Mouse (Mus musculus): ENCODE results near the gene Spatc1l. TPM values are rescaled to one million over a fixed set of nuclear protein-coding genes. Genes with fewer than 3 reads are reported as not detected.

Gene Spatc1l
- polyA plus RNA-seq, 1 experiment from 2014 or later: not detected

DNA sequence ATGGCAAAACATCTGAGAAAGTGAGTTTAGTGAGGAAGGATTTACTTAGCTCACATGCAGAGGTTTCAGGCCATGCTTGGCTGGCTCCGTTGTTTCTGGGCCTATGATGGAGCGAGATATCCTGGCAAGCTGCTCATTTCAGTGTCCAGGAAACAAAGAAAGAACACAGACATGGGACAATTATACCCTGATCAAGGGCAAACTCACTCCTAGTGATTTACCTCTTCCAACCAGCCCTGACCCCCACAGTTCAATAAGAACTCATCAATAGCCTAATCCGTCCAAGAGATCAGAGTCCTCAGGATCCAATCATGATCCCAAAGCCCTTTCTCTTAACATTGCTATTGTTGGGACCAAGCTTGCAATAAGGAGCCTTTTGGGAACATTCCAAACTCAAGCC, 10.1 kb downstream of the Spatc1l start:
- Histone ChIP-seq H3K9ac (ENCODE audit: low read length) (no peak overlapping the region), H3K27ac (replicated peaks; ENCODE audit: low read depth, low read length) (no peak overlapping the region), H3K4me2 (ENCODE audit: low read depth, severe bottlenecking) (no peak overlapping the region), H3K4me3 (ENCODE audit: low read depth, low read length) (no peak overlapping the region), H3K9me3 (ENCODE audit: control insufficient read depth, low read length) (0 out of 2 replicates have a peak, but pooled peaks cover 2% of the 10 kb centered on the region), H3K36me3 (ENCODE audit: control insufficient read depth, insufficient read depth, low read length) (no peaks in the 10 kb centered on the region), H3K27me3 (ENCODE audit: control insufficient read depth, insufficient read depth, low read length) (no peaks in the 10 kb centered on the region), H3K4me1 (ENCODE audit: control insufficient read depth, insufficient read depth, low read length) (no peaks in the 10 kb centered on the region)
- no peak for DNase-seq (ENCODE audit: low spot score)
- ATAC-seq (ENCODE audit: insufficient number of reproducible peaks, low FRiP score, low TSS enrichment, low read depth): no peak
- WGBS: 85% methylated on average over 3 of the region's 3 CpGs

DNA sequence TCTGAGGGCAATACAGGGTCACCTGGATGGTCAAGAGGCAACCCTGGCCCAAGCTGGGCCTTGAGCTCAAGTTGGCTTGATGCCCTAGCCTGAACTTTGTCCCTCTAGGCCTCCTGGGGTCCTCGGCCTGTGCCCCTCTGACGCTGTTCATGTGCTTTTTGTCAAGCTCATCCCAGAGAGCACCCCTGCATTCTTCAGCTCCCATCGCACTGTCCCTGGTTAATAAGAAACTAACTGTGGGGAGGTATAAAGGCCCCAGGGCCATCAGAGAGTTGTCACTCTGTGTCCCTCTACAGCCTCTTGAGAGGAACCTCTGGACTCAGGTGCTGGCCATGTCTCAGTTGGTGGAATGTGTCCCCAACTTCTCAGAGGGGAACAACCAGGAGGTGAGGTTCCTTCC, 13.3 kb downstream of the Spatc1l start, which contains the start of gene Ftcd:
Gene Ftcd, plus strand, starts transcription at position 275 of the 400 bp plus-strand sequence.
- Histone ChIP-seq H3K27me3 (ENCODE audit: control insufficient read depth, insufficient read depth, low read length) (no peaks in the 10 kb centered on the region), H3K9me3 (ENCODE audit: control insufficient read depth, low read length) (0 out of 2 replicates have a peak, but pooled peaks cover under 1% of the 10 kb centered on the region), H3K27ac (replicated peaks; ENCODE audit: low read depth, low read length) (no peak within 1 kb of the TSS), H3K4me1 (ENCODE audit: control insufficient read depth, insufficient read depth, low read length) (no peaks in the 10 kb centered on the region), H3K9ac (ENCODE audit: low read length) (no peak within 1 kb of the TSS), H3K4me2 (ENCODE audit: low read depth, severe bottlenecking) (no peak within 1 kb of the TSS), H3K4me3 (ENCODE audit: low read depth, low read length) (no peak within 1 kb of the TSS), H3K36me3 (ENCODE audit: control insufficient read depth, insufficient read depth, low read length) (no peaks in the 10 kb centered on the region)
- no peak for DNase-seq (ENCODE audit: low spot score)
- WGBS: 88% methylated on average over 3 of the region's 3 CpGs
- ATAC-seq (ENCODE audit: insufficient number of reproducible peaks, low FRiP score, low TSS enrichment, low read depth): no peak

DNA sequence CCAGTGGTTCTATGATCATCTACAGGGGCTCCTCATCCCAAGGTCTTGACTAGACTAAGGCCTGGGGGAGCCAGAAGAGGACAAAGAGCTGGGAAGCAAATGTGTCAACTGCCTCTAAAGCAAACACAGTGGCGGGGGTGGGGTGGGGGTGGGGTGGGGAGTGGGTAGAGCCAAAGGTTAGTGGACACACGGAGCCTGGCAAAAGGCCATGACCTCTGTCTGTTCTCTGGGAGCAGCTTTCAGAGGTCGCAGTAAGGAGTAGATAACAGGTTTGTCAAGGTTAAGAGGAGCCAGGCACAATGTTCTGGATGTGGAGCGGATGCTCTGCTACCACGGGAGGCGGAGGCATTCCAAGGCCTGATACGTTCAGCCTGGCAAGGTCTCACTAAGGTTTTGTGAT, 14.8 kb downstream of the Spatc1l start:
- no peaks in the 10 kb centered on the region for H3K27me3 ChIP-seq (ENCODE audit: control insufficient read depth, insufficient read depth, low read length)
- H3K4me2 ChIP-seq (ENCODE audit: low read depth, severe bottlenecking): no peak overlapping the region
- no peak overlapping the region for H3K27ac ChIP-seq (replicated peaks; ENCODE audit: low read depth, low read length)
- no peaks in the 10 kb centered on the region for H3K4me1 ChIP-seq (ENCODE audit: control insufficient read depth, insufficient read depth, low read length)
- DNase-seq (ENCODE audit: low spot score): no peak
- H3K9ac ChIP-seq (ENCODE audit: low read length): no peak overlapping the region
- H3K36me3 ChIP-seq (ENCODE audit: control insufficient read depth, insufficient read depth, low read length): no peaks in the 10 kb centered on the region
- H3K4me3 ChIP-seq (ENCODE audit: low read depth, low read length): no peak overlapping the region
- WGBS: 71% methylated on average over 7 of the region's 7 CpGs
- no peak for ATAC-seq (ENCODE audit: insufficient number of reproducible peaks, low FRiP score, low TSS enrichment, low read depth)
- H3K9me3 ChIP-seq (ENCODE audit: control insufficient read depth, low read length): no peaks in the 10 kb centered on the region

DNA sequence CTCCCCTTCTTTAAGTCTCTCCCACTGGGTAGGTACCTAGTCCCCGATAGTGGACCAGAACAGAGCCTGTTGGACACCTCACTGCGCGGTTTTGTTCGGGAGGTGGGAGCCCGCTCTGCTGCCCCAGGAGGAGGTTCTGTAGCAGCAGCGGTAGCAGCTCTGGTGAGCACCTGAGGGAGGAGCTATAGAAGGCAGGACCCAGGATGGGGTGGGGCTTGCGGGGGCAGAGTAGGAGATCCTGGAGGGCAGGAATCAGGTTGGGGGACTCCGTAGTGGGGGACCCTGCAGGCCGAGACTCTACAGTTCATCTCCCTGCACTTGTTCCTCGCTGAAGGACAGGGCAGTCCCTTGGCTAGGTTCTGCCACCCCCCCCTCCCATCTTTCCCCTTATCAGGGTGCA, 22.1 kb downstream of the Spatc1l start:
- Histone ChIP-seq H3K9me3 (ENCODE audit: control insufficient read depth, low read length) (no peaks in the 10 kb centered on the region), H3K4me1 (ENCODE audit: control insufficient read depth, insufficient read depth, low read length) (no peaks in the 10 kb centered on the region), H3K27ac (replicated peaks; ENCODE audit: low read depth, low read length) (no peak overlapping the region), H3K36me3 (ENCODE audit: control insufficient read depth, insufficient read depth, low read length) (no peaks in the 10 kb centered on the region), H3K9ac (ENCODE audit: low read length) (no peak overlapping the region), H3K4me2 (ENCODE audit: low read depth, severe bottlenecking) (peak overlapping the region; percentile 37), H3K4me3 (ENCODE audit: low read depth, low read length) (peak overlapping the region; percentile 8; the same call in 1 of the 2 replicates), H3K27me3 (ENCODE audit: control insufficient read depth, insufficient read depth, low read length) (no peaks in the 10 kb centered on the region)
- WGBS: 14% methylated on average over 10 of the region's 10 CpGs
- ATAC-seq (ENCODE audit: insufficient number of reproducible peaks, low FRiP score, low TSS enrichment, low read depth) (no peak), DNase-seq (ENCODE audit: low spot score) (no peak)

DNA sequence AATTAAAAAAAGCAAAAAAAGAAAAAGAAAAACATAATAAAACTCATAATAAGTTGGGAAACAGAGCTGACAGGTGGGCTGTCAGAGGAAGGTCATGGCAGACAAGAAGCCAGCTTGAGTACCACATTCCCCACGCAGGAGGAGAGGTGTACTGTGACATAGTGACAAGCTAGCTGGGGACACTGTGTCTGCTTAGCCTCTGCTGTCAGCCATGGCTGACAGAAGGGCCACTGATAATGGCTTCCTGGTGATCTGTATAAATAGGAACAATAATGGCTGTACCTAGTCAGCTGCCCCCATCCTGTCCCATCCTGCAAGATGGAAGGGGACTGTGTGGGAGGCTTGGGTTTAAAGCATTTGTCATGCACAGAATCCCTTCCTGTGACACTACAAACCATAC, 24.1 kb downstream of the Spatc1l start:
- H3K4me2 ChIP-seq (ENCODE audit: low read depth, severe bottlenecking): no peak overlapping the region
- no peak overlapping the region for H3K9ac ChIP-seq (ENCODE audit: low read length)
- ATAC-seq (ENCODE audit: insufficient number of reproducible peaks, low FRiP score, low TSS enrichment, low read depth) (no peak), DNase-seq (ENCODE audit: low spot score) (no peak)
- H3K4me1 ChIP-seq (ENCODE audit: control insufficient read depth, insufficient read depth, low read length): no peaks in the 10 kb centered on the region
- no peak overlapping the region for H3K27ac ChIP-seq (replicated peaks; ENCODE audit: low read depth, low read length)
- no peak overlapping the region for H3K4me3 ChIP-seq (ENCODE audit: low read depth, low read length)
- H3K9me3 ChIP-seq (ENCODE audit: control insufficient read depth, low read length): no peaks in the 10 kb centered on the region
- no peaks in the 10 kb centered on the region for H3K27me3 ChIP-seq (ENCODE audit: control insufficient read depth, insufficient read depth, low read length)
- H3K36me3 ChIP-seq (ENCODE audit: control insufficient read depth, insufficient read depth, low read length): no peaks in the 10 kb centered on the region
- 17% methylated on average over 1 of the region's 1 CpGs for WGBS

DNA sequence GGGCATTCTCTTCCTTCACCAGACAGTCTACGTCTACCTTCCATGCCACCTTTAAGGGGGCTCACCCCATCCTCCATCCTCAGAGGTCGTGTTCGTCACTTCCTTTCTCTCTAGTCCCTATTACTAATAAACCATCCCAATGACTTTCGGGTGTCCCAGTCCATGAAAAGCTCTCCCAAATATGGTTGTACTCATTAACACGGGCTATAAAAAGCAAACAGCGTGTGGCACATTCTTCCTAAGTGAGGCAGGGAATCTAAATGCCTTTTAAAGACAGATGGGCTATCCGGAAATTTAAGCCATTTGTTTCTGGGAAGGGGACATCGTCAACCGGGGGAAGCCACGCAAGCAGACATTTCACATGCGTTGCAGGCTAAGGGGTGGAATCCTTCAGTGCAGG, 28.1 kb downstream of the Spatc1l start:
- no peak overlapping the region for H3K4me2 ChIP-seq (ENCODE audit: low read depth, severe bottlenecking)
- no peaks in the 10 kb centered on the region for H3K27me3 ChIP-seq (ENCODE audit: control insufficient read depth, insufficient read depth, low read length)
- no peaks in the 10 kb centered on the region for H3K4me1 ChIP-seq (ENCODE audit: control insufficient read depth, insufficient read depth, low read length)
- H3K27ac ChIP-seq (replicated peaks; ENCODE audit: low read depth, low read length): no peak overlapping the region
- no peaks in the 10 kb centered on the region for H3K36me3 ChIP-seq (ENCODE audit: control insufficient read depth, insufficient read depth, low read length)
- 63% methylated on average over 11 of the region's 11 CpGs for WGBS
- DNase-seq (ENCODE audit: low spot score): no peak
- no peak overlapping the region for H3K4me3 ChIP-seq (ENCODE audit: low read depth, low read length)
- no peak for ATAC-seq (ENCODE audit: insufficient number of reproducible peaks, low FRiP score, low TSS enrichment, low read depth)
- no peaks in the 10 kb centered on the region for H3K9me3 ChIP-seq (ENCODE audit: control insufficient read depth, low read length)
- no peak overlapping the region for H3K9ac ChIP-seq (ENCODE audit: low read length)

DNA sequence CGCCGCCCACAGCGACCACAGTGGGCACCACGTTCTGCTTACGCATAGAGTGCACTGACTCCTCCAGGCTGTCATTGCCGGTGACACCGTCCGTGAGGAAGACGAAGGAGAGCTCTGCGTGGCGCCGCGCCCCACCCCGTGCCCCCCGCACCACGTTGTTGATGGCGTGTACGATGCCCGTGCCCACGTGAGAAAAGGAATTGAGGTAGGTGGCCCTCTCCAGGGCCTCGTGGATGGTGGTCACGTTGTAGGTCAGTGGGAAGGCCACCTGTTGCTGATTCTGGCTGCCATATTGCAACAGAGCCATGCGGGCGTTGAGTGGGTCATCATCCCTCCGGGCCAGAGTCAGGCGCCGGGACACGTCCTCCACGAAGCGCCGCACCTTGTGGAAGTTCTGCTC, 34.3 kb downstream of the Spatc1l start:
- no peak for DNase-seq (ENCODE audit: low spot score)
- no peaks in the 10 kb centered on the region for H3K27me3 ChIP-seq (ENCODE audit: control insufficient read depth, insufficient read depth, low read length)
- no peaks in the 10 kb centered on the region for H3K36me3 ChIP-seq (ENCODE audit: control insufficient read depth, insufficient read depth, low read length)
- H3K4me2 ChIP-seq (ENCODE audit: low read depth, severe bottlenecking): no peak overlapping the region
- H3K4me1 ChIP-seq (ENCODE audit: control insufficient read depth, insufficient read depth, low read length): no peaks in the 10 kb centered on the region
- no peak overlapping the region for H3K27ac ChIP-seq (replicated peaks; ENCODE audit: low read depth, low read length)
- 93% methylated on average over 31 of the region's 31 CpGs for WGBS
- H3K9me3 ChIP-seq (ENCODE audit: control insufficient read depth, low read length): no peaks in the 10 kb centered on the region; the same call in 1 of the 2 replicates
- no peak for ATAC-seq (ENCODE audit: insufficient number of reproducible peaks, low FRiP score, low TSS enrichment, low read depth)
- no peak overlapping the region for H3K9ac ChIP-seq (ENCODE audit: low read length)
- H3K4me3 ChIP-seq (ENCODE audit: low read depth, low read length): no peak overlapping the region

DNA sequence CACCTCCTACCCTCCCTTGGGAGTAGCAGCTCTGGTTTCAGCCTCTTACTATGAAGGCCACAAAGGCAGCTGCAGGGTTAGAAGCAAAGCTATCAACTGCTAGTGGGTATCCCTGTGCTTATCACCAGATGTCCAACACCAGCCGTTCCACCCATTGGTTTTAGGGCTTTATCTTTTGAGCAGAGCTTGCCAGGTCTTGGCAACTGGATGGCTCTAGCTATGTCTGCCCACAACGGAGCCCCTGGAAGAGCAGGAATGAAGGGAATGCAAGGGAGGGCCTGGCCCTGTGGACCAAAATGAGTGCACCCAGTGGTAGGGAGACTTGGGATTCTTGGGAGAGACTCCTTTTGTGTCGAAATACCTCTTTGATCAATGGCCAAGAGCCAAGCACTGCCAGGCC, 40.6 kb downstream of the Spatc1l start:
- ATAC-seq (ENCODE audit: insufficient number of reproducible peaks, low FRiP score, low TSS enrichment, low read depth): no peak
- H3K4me1 ChIP-seq (ENCODE audit: control insufficient read depth, insufficient read depth, low read length): no peaks in the 10 kb centered on the region
- no peaks in the 10 kb centered on the region for H3K27me3 ChIP-seq (ENCODE audit: control insufficient read depth, insufficient read depth, low read length)
- WGBS: 84% methylated on average over 3 of the region's 3 CpGs
- H3K4me2 ChIP-seq (ENCODE audit: low read depth, severe bottlenecking): no peak overlapping the region
- no peak overlapping the region for H3K27ac ChIP-seq (replicated peaks; ENCODE audit: low read depth, low read length)
- peaks cover 3% of the 10 kb centered on the region; the same call in 1 of the 2 replicates for H3K36me3 ChIP-seq (ENCODE audit: control insufficient read depth, insufficient read depth, low read length)
- no peak overlapping the region for H3K9ac ChIP-seq (ENCODE audit: low read length)
- no peaks in the 10 kb centered on the region for H3K9me3 ChIP-seq (ENCODE audit: control insufficient read depth, low read length)
- H3K4me3 ChIP-seq (ENCODE audit: low read depth, low read length): no peak overlapping the region
- DNase-seq (ENCODE audit: low spot score): no peak

DNA sequence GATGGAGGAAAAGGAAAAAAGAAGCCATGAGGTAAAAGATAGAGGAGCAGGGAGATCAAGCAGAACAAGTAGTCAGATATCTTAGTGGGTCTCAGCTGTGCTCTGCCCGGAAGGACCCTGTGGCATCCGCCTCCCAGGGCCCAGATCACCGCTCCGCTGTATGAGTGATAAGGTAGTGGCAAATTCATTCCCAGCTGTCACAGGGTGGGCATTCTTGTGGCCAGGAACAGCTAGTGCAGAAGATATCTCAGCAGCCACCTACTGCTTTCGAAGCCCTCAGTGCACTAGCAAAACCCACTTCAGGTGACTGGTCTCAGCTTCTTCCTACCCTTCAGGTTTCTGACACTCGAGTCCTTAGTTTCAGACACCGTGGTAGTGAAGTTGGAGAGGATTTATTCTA, 50.4 kb downstream of the Spatc1l start:
- H3K4me2 ChIP-seq (ENCODE audit: low read depth, severe bottlenecking): no peak overlapping the region
- H3K4me1 ChIP-seq (ENCODE audit: control insufficient read depth, insufficient read depth, low read length): no peaks in the 10 kb centered on the region
- no peaks in the 10 kb centered on the region for H3K27me3 ChIP-seq (ENCODE audit: control insufficient read depth, insufficient read depth, low read length)
- no peak overlapping the region for H3K9ac ChIP-seq (ENCODE audit: low read length)
- WGBS: 87% methylated on average over 7 of the region's 7 CpGs
- DNase-seq (ENCODE audit: low spot score): no peak
- no peaks in the 10 kb centered on the region for H3K36me3 ChIP-seq (ENCODE audit: control insufficient read depth, insufficient read depth, low read length)
- no peaks in the 10 kb centered on the region for H3K9me3 ChIP-seq (ENCODE audit: control insufficient read depth, low read length)
- no peak overlapping the region for H3K27ac ChIP-seq (replicated peaks; ENCODE audit: low read depth, low read length)
- ATAC-seq (ENCODE audit: insufficient number of reproducible peaks, low FRiP score, low TSS enrichment, low read depth): no peak
- no peak overlapping the region for H3K4me3 ChIP-seq (ENCODE audit: low read depth, low read length)
